Mouse (Mus musculus): ENCODE results near the gene Thbd. TPM values are rescaled to one million over a fixed set of nuclear protein-coding genes. Genes with fewer than 3 reads are reported as not detected.

Thbd gene
- polyA plus RNA-seq (2017; shearing (Covaris generic)): under 1 TPM in 1 of 2 experiments, not detected in 1; 0.08 TPM

- ATAC-seq: no peak
These were observed at the start of gene Thbd for GRCm38 (mm10) chr2:148407870-148408760. Gene Thbd, minus strand, starts transcription at chr2:148408188.

- no peak for ATAC-seq
These were observed 47.4 kb upstream of the Thbd start for GRCm38 (mm10) chr2:148455341-148455740.

GRCm38 (mm10) chr2:148454014-148454542, 46.1 kb upstream of the Thbd start:
- ATAC-seq: no peak

GRCm38 (mm10) chr2:148453061-148453460, 45.1 kb upstream of the Thbd start:
- no peak for ATAC-seq

GRCm38 (mm10) chr2:148451498-148451897, 43.5 kb upstream of the Thbd start:
- ATAC-seq: no peak

GRCm38 (mm10) chr2:148450616-148451015, 42.6 kb upstream of the Thbd start:
- no peak for ATAC-seq

GRCm38 (mm10) chr2:148449659-148450058, 41.7 kb upstream of the Thbd start:
- ATAC-seq: no peak

GRCm38 (mm10) chr2:148446446-148446845, 38.5 kb upstream of the Thbd start:
- ATAC-seq: no peak

GRCm38 (mm10) chr2:148445616-148446015, 37.6 kb upstream of the Thbd start:
- ATAC-seq: no peak

- no peak for ATAC-seq
These were observed 36.5 kb upstream of the Thbd start for GRCm38 (mm10) chr2:148444472-148444871.

- ATAC-seq: no peak
These were observed 35.4 kb upstream of the Thbd start, which contains the start of gene Cd93 for GRCm38 (mm10) chr2:148443249-148443958. Gene Cd93, minus strand, starts transcription at chr2:148443563.

GRCm38 (mm10) chr2:148442710-148443109, 34.7 kb upstream of the Thbd start:
- ATAC-seq: no peak

- ATAC-seq: no peak
These were observed 34.2 kb upstream of the Thbd start for GRCm38 (mm10) chr2:148442172-148442571.

- no peak for ATAC-seq
These were observed 33.4 kb upstream of the Thbd start for GRCm38 (mm10) chr2:148441421-148441820.

GRCm38 (mm10) chr2:148439691-148440276, 31.8 kb upstream of the Thbd start:
- ATAC-seq: no peak

GRCm38 (mm10) chr2:148436285-148436684, 28.3 kb upstream of the Thbd start:
- no peak for ATAC-seq

GRCm38 (mm10) chr2:148432346-148432745, 24.4 kb upstream of the Thbd start:
- ATAC-seq: no peak

- no peak for ATAC-seq
These were observed 23.0 kb upstream of the Thbd start for GRCm38 (mm10) chr2:148430941-148431340.

GRCm38 (mm10) chr2:148429001-148429505, 21.1 kb upstream of the Thbd start:
- ATAC-seq: no peak

- ATAC-seq: no peak
These were observed 20.5 kb upstream of the Thbd start for GRCm38 (mm10) chr2:148428523-148428922.

GRCm38 (mm10) chr2:148427553-148427952, 19.6 kb upstream of the Thbd start:
- no peak for ATAC-seq

GRCm38 (mm10) chr2:148425709-148426382, 17.9 kb upstream of the Thbd start:
- ATAC-seq: no peak

Data from CD4-positive, CD25-positive, alpha-beta regulatory T cell, adult 4 months (primary cell).